Mouse (Mus musculus) adrenal gland, postnatal 10 days (tissue): ENCODE results near the gene Celsr2. TPM values are rescaled to one million over a fixed set of nuclear protein-coding genes. Genes with fewer than 3 reads are reported as not detected.

Experiments used
- DNase-seq: peaks from one replicate; pipeline ENCODE4 v3.0.0; 2021; ENCODE audit warnings: mixed read lengths
- long read RNA-seq, 2 experiments: library from polyadenylated mRNA; stranded (forward); transcript quantifications; one replicate each; pipeline ENCODE4 v2.0.0; 2021
- total RNA-seq, 2 experiments: library from RNA; stranded (reverse); gene quantifications; 2 replicates each; pipeline ENCODE4 v1.2.3; 2021

Celsr2 gene
- total RNA-seq: 10 to 100 TPM; 11.1 to 12.1 TPM
- long read RNA-seq, experiment 1: 0 reads
- long read RNA-seq, experiment 2, partial matches to known transcripts: 2 of 5 reads
- long read RNA-seq, experiment 2, other reads (novel, unspliced or antisense): 3 of 5 reads

- DNase-seq: peak; percentile 53
These were observed at the start of gene Celsr2 for GRCm38 (mm10) chr3:108414857-108415830. Gene Celsr2 (minus strand): TSS chr3:108415552.

- DNase-seq: peak; percentile 30
These were observed 43.5 kb upstream of the Celsr2 start for GRCm38 (mm10) chr3:108458866-108459265.

GRCm38 (mm10) chr3:108458380-108458779 lies 43.0 kb upstream of the Celsr2 start:
- no peak for DNase-seq

- DNase-seq: peak; percentile 21
These were observed 38.8 kb upstream of the Celsr2 start for GRCm38 (mm10) chr3:108454172-108454571.

- DNase-seq: no peak
These were observed 36.6 kb upstream of the Celsr2 start for GRCm38 (mm10) chr3:108451969-108452368.

GRCm38 (mm10) chr3:108445366-108445705 lies 30.0 kb upstream of the Celsr2 start:
- DNase-seq: no peak

- DNase-seq: peak; percentile 95
These were observed 29.5 kb upstream of the Celsr2 start, which contains the start of gene Sars for GRCm38 (mm10) chr3:108444698-108445365. Gene Sars (minus strand): TSS chr3:108445209.

- peak; percentile 75 for DNase-seq
These were observed 28.7 kb upstream of the Celsr2 start for GRCm38 (mm10) chr3:108444029-108444428.

GRCm38 (mm10) chr3:108436380-108436714 lies 21.0 kb upstream of the Celsr2 start:
- no peak for DNase-seq

- DNase-seq: no peak
These were observed 20.5 kb upstream of the Celsr2 start for GRCm38 (mm10) chr3:108435701-108436379.

GRCm38 (mm10) chr3:108433881-108434495 lies 18.6 kb upstream of the Celsr2 start:
- DNase-seq: no peak

- no peak for DNase-seq
These were observed 18.0 kb upstream of the Celsr2 start for GRCm38 (mm10) chr3:108433188-108433880.

- DNase-seq: no peak
These were observed 17.3 kb upstream of the Celsr2 start for GRCm38 (mm10) chr3:108432542-108433187.

- DNase-seq: no peak
These were observed 10.3 kb upstream of the Celsr2 start for GRCm38 (mm10) chr3:108425624-108426018.

GRCm38 (mm10) chr3:108424944-108425623 lies 9.7 kb upstream of the Celsr2 start:
- DNase-seq: no peak

GRCm38 (mm10) chr3:108423844-108424801 lies 8.8 kb upstream of the Celsr2 start:
- DNase-seq: peak; percentile 74

GRCm38 (mm10) chr3:108423006-108423405 lies 7.7 kb upstream of the Celsr2 start:
- no peak for DNase-seq

- DNase-seq: peak; percentile 85
These were observed 475 bp upstream of the Celsr2 start for GRCm38 (mm10) chr3:108415831-108416223.
